In genomic region chr15:85577583-85578460, GRCm38 (mm10) we compare ENCODE assay signal across 9 mouse cellular contexts. TPM values are rescaled to one million over a fixed set of nuclear protein-coding genes. Genes with fewer than 3 reads are reported as not detected.
DNase-seq lines count a peak whose midpoint lies in the region; ATAC-seq lines count a peak whose summit lies in the region.
"Had no signal": no experiment of that assay in that cellular context is flagged by ENCODE, and none has a peak within 500 bp of the region (broad histone marks: within the 10 kb centered on the region; RNA-seq: fewer than 3 reads in every experiment).

No protein-coding gene starts in this region.

- DNase-seq in heart, postnatal 10 days = no peak
- peak; percentile 45 for DNase-seq in right cerebral cortex, postnatal 25 days
- no peak for DNase-seq in right cerebral cortex, postnatal 36 days (ENCODE audit: low spot score in 2 of 2)
- DNase-seq in left cerebral cortex, postnatal 4 days = no peak
- no peak for DNase-seq in ovary, adult 18-20 months (ENCODE audit: low spot score)
- DNase-seq: lung, postnatal 14 days had no signal

- H3K27ac ChIP-seq in heart, embryonic 12.5 days (ENCODE audit: poor library complexity, severe bottlenecking) = no peak overlapping the region
- peak overlapping the region; percentile 17; the same call in 1 of the 2 replicates for H3K27ac ChIP-seq in limb, embryonic 15.5 days
- H3K27ac ChIP-seq in stomach, embryonic 16.5 days (ENCODE audit: low read length) = no peak overlapping the region

- H3K36me3 ChIP-seq in heart, embryonic 12.5 days = no peaks in the 10 kb centered on the region
- H3K36me3 ChIP-seq in limb, embryonic 15.5 days = no peaks in the 10 kb centered on the region
- no peaks in the 10 kb centered on the region for H3K36me3 ChIP-seq in stomach, embryonic 16.5 days (ENCODE audit: control insufficient read depth, insufficient read depth, low read length)

- peak overlapping the region; percentile 29 for H3K4me3 ChIP-seq in heart, embryonic 12.5 days
- H3K4me3 ChIP-seq in limb, embryonic 15.5 days = peak overlapping the region; percentile 34
- peak overlapping the region; percentile 20 for H3K4me3 ChIP-seq in stomach, embryonic 16.5 days (replicated peaks; ENCODE audit: low read length)

- ATAC-seq in heart, embryonic 12.5 days (ENCODE audit: insufficient number of reproducible peaks, low FRiP score) = no peak
- ATAC-seq in limb, embryonic 15.5 days (ENCODE audit: insufficient number of reproducible peaks, low FRiP score, low TSS enrichment, low read depth) = no peak
- no peak for ATAC-seq in stomach, embryonic 16.5 days (ENCODE audit: insufficient read depth, low FRiP score)

- intact Hi-C loops in heart, postnatal 10 days (cut with DNase I) = no loop called here
- intact Hi-C loops in left cerebral cortex, postnatal 4 days (cut with DNase I) = loop anchor here (10.0 kb wide), 1 partner anchor 83 kb away; no protein-coding TSS in a partner anchor

- no peak overlapping the region for H3K9ac ChIP-seq in heart, embryonic 12.5 days
- H3K9ac ChIP-seq in limb, embryonic 15.5 days = no peak overlapping the region
- H3K9ac ChIP-seq in stomach, embryonic 16.5 days (ENCODE audit: low read length) = no peak overlapping the region

- WGBS in heart, embryonic 12.5 days = 2% methylated on average over 54 of the region's 54 CpGs
- WGBS in limb, embryonic 15.5 days = 2% methylated on average over 54 of the region's 54 CpGs
- WGBS in stomach, embryonic 16.5 days = 2% methylated on average over 54 of the region's 54 CpGs

- peak overlapping the region; percentile 54 for H3K4me2 ChIP-seq in heart, embryonic 12.5 days
- peak overlapping the region; percentile 55 for H3K4me2 ChIP-seq in limb, embryonic 15.5 days
- peak overlapping the region; percentile 24 for H3K4me2 ChIP-seq in stomach, embryonic 16.5 days (ENCODE audit: low read depth, low read length)

- peaks cover 38% of the 10 kb centered on the region for H3K4me1 ChIP-seq in heart, embryonic 12.5 days (replicated peaks)
- peaks cover 63% of the 10 kb centered on the region for H3K4me1 ChIP-seq in limb, embryonic 15.5 days
- peaks cover 12% of the 10 kb centered on the region for H3K4me1 ChIP-seq in stomach, embryonic 16.5 days (ENCODE audit: control insufficient read depth, insufficient read depth, low read length)

- H3K9me3 ChIP-seq in heart, embryonic 12.5 days (replicated peaks) = no peaks in the 10 kb centered on the region
- H3K9me3 ChIP-seq in limb, embryonic 15.5 days = no peaks in the 10 kb centered on the region
- H3K9me3 ChIP-seq in stomach, embryonic 16.5 days (replicated peaks; ENCODE audit: control insufficient read depth, low read length) = no peaks in the 10 kb centered on the region

- H3K27me3 ChIP-seq in heart, embryonic 12.5 days (replicated peaks) = peaks cover 100% of the 10 kb centered on the region
- H3K27me3 ChIP-seq in limb, embryonic 15.5 days = peaks cover 99% of the 10 kb centered on the region
- H3K27me3 ChIP-seq in stomach, embryonic 16.5 days (ENCODE audit: control insufficient read depth, insufficient read depth, low read length) = peaks cover 96% of the 10 kb centered on the region

RNA-seq across cellular contexts. Expression of gene Wnt7b, which starts 4.5 kb away (rescaled TPM):
- polyA plus RNA-seq in heart, embryonic 12.5 days (2016; fragmentation: Nextera tagmentation; extraction: Ambion mirVana) = 1.3 and 1.5 TPM in 2 replicates
- total RNA-seq in heart, postnatal 10 days (2021) = under 1 TPM; 0.22 to 0.25 TPM
- polyA plus RNA-seq in limb, embryonic 15.5 days (2015; fragmentation: Nextera tagmentation; extraction: Ambion mirVana) = 49.5 and 62.1 TPM in 2 replicates
- 3.4 and 4.8 TPM in 2 replicates for polyA plus RNA-seq in stomach, embryonic 16.5 days (2015; fragmentation: Nextera tagmentation; extraction: Ambion mirVana)
- 10 to 100 TPM; 65.6 to 67.5 TPM for total RNA-seq in left cerebral cortex, postnatal 4 days (2021)
